Mouse (Mus musculus) heart, embryonic 13.5 days (tissue): ENCODE measurements around the gene Ugt1a5. TPM values are rescaled to one million over a fixed set of nuclear protein-coding genes. Genes with fewer than 3 reads are reported as not detected.
"Not testable (repeated sequence)": the region's sequence is repeated elsewhere in the genome, so short reads cannot be mapped to it uniquely, and the experiment has no call there.

Source experiments
- ATAC-seq: fragments of 200-750 bp; cut with Nextera tagmentation; 2 replicates; pipeline ENCODE4 v1.8.0; 2017; ENCODE audit warnings: moderate TSS enrichment; ENCODE audit not compliant: insufficient number of reproducible peaks, low FRiP score, low TSS enrichment; ENCODE audit errors: extremely low read depth
- H3K27ac ChIP-seq: fragments of 300-500 bp; sonication (generic); replicated peaks from 2 replicates; pipeline ENCODE4 v1.5.1; 2015; ENCODE audit warnings: moderate library complexity, mild to moderate bottlenecking, inconsistent platforms
- H3K27me3 ChIP-seq: fragments of 300-500 bp; sonication (generic); replicated peaks from 2 replicates; pipeline ENCODE4 v1.6.1; 2015; ENCODE audit warnings: mild to moderate bottlenecking, inconsistent platforms
- H3K36me3 ChIP-seq: fragments of 300-500 bp; sonication (generic); 2 replicates; pipeline ENCODE4 v1.6.1; 2015; ENCODE audit warnings: mild to moderate bottlenecking, inconsistent platforms
- H3K4me1 ChIP-seq: fragments of 300-500 bp; sonication (generic); 2 replicates; pipeline ENCODE4 v1.6.1; 2015; ENCODE audit warnings: inconsistent platforms
- H3K4me2 ChIP-seq: fragments of 300-500 bp; sonication (generic); 2 replicates; pipeline ENCODE4 v1.6.1; 2015; ENCODE audit warnings: inconsistent platforms, mild to moderate bottlenecking, moderate library complexity
- H3K4me3 ChIP-seq: fragments of 300-500 bp; sonication (generic); 2 replicates; pipeline ENCODE4 v1.5.1; 2015; ENCODE audit warnings: moderate library complexity, mild to moderate bottlenecking, inconsistent platforms
- H3K9ac ChIP-seq: fragments of 300-500 bp; sonication (generic); 2 replicates; pipeline ENCODE4 v1.6.1; 2015; ENCODE audit warnings: inconsistent platforms, mild to moderate bottlenecking, moderate library complexity
- H3K9me3 ChIP-seq: fragments of 300-500 bp; sonication (generic); 2 replicates; pipeline ENCODE4 v1.6.1; 2016; ENCODE audit warnings: inconsistent platforms
- WGBS: fragments of 180-500 bp; shearing (Covaris S2); methylation state at CpG from one replicate; pipeline ENCODE4 v1.1.7; 2015; ENCODE audit warnings: mixed read lengths; 5-methylcytosine and 5-hydroxymethylcytosine counted together
- polyA plus RNA-seq: library from polyadenylated mRNA; unstranded; fragments of >200 nt; fragmentation: Nextera tagmentation; extraction: Ambion mirVana; gene quantifications from 2 replicates; pipeline ENCODE4 v1.2.1, GENCODE M21; 2015

Gene Ugt1a5
- polyA plus RNA-seq, 1 experiment from 2014 or later, result not detected

DNA sequence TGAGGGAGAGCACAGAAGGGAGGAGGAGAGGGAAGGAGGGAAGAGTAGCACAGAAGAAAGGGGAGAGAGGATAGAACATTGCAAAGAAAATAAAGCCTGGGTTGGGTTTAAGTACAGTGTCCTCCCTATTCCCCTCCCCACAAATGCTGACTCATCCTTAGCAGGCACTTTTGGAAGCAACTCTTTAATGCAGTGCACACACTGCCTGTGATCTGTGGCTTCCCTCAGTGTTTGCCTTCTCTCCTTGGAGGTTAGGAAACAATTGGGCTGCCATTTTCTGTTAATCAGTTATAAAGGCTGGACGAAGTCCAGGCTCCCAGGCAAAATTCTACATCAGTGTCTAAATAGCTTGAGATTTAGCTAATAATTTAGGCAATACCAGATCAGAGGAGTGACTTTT lies 25.3 kb upstream of the Ugt1a5 start:
- not testable (repeated sequence) for H3K9me3 ChIP-seq, H3K4me1 ChIP-seq, H3K27me3 ChIP-seq, H3K27ac ChIP-seq, H3K4me3 ChIP-seq, H3K4me2 ChIP-seq, H3K36me3 ChIP-seq, H3K9ac ChIP-seq
- 48% methylated on average over 1 of the region's 1 CpGs for WGBS
- ATAC-seq, result peak; percentile 63; the same call in 1 of the 2 replicates

DNA sequence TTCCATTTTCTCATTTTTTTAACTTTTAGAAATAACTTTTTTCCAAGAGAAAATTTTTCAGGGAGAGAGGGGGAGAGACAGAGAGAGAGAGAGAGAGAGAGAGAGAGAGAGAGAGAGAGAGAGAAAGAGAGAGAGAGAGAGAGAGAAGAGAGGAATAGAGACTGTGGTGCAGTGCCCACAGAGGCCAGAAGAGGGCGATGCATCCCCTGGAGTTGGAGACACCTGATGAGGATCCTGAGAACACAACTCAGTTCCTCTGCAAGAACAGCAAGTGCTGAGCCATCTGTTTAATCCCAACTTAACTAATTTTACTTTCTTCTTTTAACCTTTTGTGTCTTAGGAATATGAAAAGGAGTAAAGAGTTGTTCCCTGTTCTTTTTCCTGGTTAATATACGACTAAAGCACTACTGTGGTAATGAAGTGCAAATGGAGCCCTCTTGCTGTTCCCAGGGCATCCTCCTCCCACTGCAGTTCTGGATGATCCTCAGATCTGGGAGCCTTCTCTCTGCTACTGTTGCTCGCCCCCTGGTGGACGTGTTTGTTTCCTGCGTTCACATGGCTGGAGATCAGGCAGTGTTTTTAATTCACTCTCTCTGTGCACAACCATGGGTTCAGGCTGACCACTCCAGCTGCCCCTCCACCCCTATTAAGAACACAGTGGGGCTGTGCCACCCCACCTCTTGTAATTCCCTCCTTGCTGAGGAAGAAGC lies 21.7 kb upstream of the Ugt1a5 start:
- 1% methylated on average over 5 of the region's 5 CpGs for WGBS
- H3K36me3 ChIP-seq, H3K27me3 ChIP-seq, H3K4me2 ChIP-seq, H3K9me3 ChIP-seq, ATAC-seq, H3K4me1 ChIP-seq, H3K4me3 ChIP-seq, H3K27ac ChIP-seq, H3K9ac ChIP-seq: not testable (repeated sequence)

DNA sequence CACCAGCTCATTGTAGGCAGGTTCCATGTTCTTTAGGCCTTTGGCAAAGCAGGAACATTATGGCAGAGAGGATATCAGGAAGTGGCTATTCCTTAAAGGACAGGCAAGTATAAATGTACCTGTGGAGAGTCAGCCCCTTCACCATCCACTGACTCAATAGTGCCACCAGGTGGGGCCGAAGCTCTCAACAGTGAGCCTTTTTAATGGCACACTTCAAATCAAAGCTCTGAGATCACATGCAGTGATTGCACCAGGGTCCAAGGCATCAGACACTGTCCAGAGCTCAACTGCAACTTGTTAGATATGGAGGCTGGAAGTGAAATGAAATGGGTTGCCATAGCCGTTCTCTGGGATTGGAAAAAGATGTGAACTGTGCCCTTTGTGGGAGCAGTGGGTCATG lies 20.5 kb upstream of the Ugt1a5 start:
- H3K27ac ChIP-seq, H3K36me3 ChIP-seq, H3K4me3 ChIP-seq, H3K27me3 ChIP-seq, H3K4me2 ChIP-seq, H3K9me3 ChIP-seq, H3K9ac ChIP-seq, ATAC-seq, H3K4me1 ChIP-seq: not testable (repeated sequence)
- WGBS, result 51% methylated on average over 2 of the region's 2 CpGs

DNA sequence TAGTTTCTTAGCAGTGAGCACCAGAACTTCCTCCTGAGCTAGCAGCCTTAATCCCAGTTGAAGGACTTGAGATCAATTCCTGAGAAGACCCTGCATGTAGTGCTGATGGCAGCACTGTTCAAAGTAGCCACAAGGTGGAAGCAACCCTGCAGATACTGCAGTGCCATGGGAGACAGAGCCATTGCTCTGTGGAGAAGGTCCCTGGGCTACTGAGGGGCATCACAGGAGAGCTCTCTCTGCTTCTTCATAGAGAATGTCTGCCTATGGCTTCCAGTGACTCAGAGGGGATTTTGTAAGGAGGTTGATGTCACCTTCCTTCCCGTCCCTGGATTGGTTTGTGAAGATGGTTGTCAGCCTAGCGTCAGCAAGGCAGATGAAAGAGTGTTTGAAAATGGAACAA lies 15.7 kb upstream of the Ugt1a5 start:
- H3K27me3 ChIP-seq, ATAC-seq, H3K4me3 ChIP-seq, H3K4me2 ChIP-seq, H3K4me1 ChIP-seq, H3K9me3 ChIP-seq, H3K27ac ChIP-seq, H3K9ac ChIP-seq, H3K36me3 ChIP-seq: not testable (repeated sequence)
- 64% methylated on average over 2 of the region's 2 CpGs for WGBS

DNA sequence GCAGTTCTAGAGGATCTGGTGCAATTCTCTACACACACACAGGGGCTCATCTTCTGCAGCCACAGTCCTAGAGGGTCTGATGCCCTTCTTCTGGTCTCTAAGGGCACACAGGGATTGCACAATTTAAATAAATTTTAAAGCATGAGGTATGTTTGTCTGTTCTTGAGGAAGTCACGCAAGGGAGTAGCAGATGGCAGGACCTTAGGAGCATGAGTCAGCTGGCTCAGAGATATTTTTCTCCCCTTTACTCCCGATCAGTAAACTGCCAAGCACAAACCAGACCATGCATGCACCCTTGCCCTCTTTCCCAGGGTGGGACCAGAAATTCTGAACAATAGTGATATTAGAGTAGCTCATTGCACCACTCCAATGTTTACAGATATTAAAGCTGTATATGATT lies 7.4 kb upstream of the Ugt1a5 start:
- Histone ChIP-seq H3K9ac (no peak overlapping the region), H3K4me2 (no peak overlapping the region), H3K9me3 (no peaks in the 10 kb centered on the region), H3K4me1 (no peaks in the 10 kb centered on the region), H3K36me3 (no peaks in the 10 kb centered on the region), H3K4me3 (no peak overlapping the region), H3K27ac (no peak overlapping the region), H3K27me3 (no peaks in the 10 kb centered on the region)
- no peak for ATAC-seq
- 66% methylated on average over 2 of the region's 2 CpGs for WGBS

DNA sequence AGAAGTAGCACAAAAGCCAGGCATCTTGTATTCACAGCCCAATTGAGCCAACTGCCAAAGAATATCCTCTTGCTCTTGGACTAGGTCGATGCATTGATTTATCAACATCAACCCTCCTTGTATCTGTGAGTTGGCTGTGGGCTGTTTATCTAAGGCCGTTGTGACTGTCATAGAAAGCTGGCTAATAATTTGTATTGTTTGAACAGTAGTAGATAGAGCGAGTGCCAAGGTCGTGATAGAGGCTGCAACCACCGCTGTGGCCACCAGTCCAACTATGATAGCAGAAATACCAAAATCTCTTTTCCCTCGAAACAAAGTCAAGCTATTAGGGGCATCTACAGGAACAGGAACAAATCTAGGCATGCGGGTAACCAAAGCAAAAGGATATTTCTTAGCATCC lies 6.4 kb downstream of the Ugt1a5 start:
- H3K4me2 ChIP-seq, H3K9ac ChIP-seq, ATAC-seq: not testable (repeated sequence)

DNA sequence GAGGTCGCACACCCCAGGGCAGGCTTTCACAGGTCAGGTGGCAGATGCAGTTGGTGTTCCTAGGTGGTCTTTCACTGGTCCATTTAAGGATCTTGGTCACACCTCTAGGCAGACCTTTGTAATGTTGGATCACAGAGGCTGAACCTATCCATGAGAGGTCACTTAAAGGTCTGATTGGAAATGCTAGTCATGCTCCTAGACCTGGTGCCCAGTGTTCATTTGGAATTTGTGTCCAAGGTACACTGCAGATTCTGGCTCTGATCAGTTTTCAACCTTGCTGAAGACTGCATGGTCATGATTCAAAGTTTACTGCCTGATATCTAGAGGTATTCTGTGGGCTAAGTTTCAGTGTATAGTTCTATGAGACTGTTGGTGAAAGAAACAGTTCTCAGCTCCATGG lies 13.8 kb downstream of the Ugt1a5 start:
- Histone ChIP-seq H3K36me3 (no peaks in the 10 kb centered on the region), H3K9me3 (peaks cover 20% of the 10 kb centered on the region), H3K9ac (no peak overlapping the region), H3K4me1 (no peaks in the 10 kb centered on the region), H3K4me3 (no peak overlapping the region), H3K4me2 (no peak overlapping the region), H3K27ac (no peak overlapping the region), H3K27me3 (no peaks in the 10 kb centered on the region)
- 86% methylated on average over 1 of the region's 1 CpGs for WGBS
- no peak for ATAC-seq

More for the DNA sequence above, 6.4 kb downstream of the Ugt1a5 start:
- not testable (repeated sequence) for H3K4me1 ChIP-seq, H3K36me3 ChIP-seq, H3K27me3 ChIP-seq, H3K27ac ChIP-seq, H3K4me3 ChIP-seq
- H3K9me3 ChIP-seq, result peaks cover 24% of the 10 kb centered on the region
- WGBS, result 76% methylated on average over 6 of the region's 7 CpGs

DNA sequence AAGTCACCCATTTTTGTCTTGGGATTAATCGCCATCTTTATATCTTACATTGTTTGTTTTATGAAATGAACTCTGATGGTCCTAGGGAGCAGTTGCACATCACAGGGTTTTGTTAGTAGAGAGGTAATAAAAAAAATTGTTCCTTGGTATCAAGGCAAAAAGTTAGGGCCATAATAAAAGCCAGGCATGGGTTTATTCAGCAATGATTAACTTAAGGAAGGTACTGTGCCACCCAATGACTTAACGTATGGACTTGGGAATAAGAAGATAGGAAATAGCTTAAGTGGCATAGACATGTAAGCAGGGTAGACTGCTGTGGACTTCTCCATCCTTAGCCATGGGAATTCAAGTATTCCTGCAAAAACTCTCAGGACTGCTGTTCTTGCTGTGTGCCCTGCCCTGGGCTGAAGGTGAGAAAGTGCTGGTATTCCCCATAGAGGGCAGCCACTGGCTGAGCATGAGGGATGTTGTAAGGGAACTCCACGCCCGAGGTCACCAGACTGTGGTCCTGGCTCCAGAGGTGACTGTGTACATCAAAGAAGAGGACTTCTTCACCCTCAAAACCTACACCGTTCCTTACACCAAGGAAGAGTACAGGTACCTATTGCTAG lies 20.6 kb downstream of the Ugt1a5 start:
- Histone ChIP-seq H3K4me1 (no peaks in the 10 kb centered on the region), H3K27ac (no peak overlapping the region), H3K9ac (no peak overlapping the region), H3K4me3 (no peak overlapping the region), H3K9me3 (no peaks in the 10 kb centered on the region), H3K4me2 (no peak overlapping the region), H3K27me3 (no peaks in the 10 kb centered on the region), H3K36me3 (no peaks in the 10 kb centered on the region)
- 78% methylated on average over 5 of the region's 5 CpGs for WGBS
- no peak for ATAC-seq

DNA sequence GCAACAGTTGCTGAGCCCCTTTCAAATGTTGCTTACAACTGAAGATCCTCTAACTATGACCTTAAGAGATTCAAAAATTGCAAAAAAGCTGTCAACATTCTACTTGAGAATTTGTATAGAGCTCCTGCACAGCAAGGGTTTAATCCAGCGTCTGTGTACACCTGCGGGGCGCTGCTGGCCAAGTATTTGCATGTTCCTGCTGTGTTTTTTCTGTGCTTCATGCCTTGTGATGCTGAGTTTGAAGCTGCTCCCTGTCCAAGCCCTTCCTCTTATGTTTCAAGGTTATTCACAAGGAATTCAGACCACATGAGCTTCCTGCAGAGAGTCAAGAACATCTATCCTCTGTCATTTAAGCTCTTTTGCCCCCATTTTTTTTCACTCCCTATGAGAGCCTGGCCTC lies 26.3 kb downstream of the Ugt1a5 start:
- Histone ChIP-seq H3K9me3 (no peaks in the 10 kb centered on the region), H3K27me3 (0 out of 2 replicates have a peak, but pooled peaks cover 3% of the 10 kb centered on the region), H3K4me3 (no peak overlapping the region), H3K36me3 (no peaks in the 10 kb centered on the region), H3K4me2 (no peak overlapping the region), H3K4me1 (no peaks in the 10 kb centered on the region), H3K27ac (no peak overlapping the region), H3K9ac (no peak overlapping the region)
- ATAC-seq, result no peak
- WGBS, result 65% methylated on average over 3 of the region's 3 CpGs

DNA sequence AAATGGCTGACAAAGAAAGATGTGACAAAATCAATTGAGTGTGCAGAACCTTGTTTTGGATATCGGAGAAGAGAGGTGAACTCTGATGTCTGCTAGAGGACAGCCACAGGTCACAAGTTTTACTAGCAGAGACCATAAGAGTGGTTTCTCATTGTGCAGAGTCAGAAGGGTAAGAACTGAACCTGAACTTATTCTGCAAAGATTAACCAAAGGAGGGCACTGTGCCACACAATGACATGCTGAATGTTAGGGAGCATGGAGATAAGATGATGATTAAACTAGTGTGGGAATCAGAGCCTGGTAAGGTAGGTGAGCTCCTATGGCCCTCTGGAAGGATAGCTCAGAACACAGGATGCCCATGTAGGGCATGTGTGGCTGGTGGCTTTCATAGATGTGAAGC lies 29.9 kb downstream of the Ugt1a5 start:
- WGBS, result 88% methylated on average over 1 of the region's 1 CpGs
- no peak overlapping the region for H3K9ac ChIP-seq
- H3K4me2 ChIP-seq, result no peak overlapping the region
- H3K4me3 ChIP-seq, result no peak overlapping the region
- H3K27me3 ChIP-seq, result 0 out of 2 replicates have a peak, but pooled peaks cover 3% of the 10 kb centered on the region
- ATAC-seq, result no peak
- no peaks in the 10 kb centered on the region for H3K36me3 ChIP-seq
- no peak overlapping the region for H3K27ac ChIP-seq
- H3K4me1 ChIP-seq, result no peaks in the 10 kb centered on the region; the same call in 1 of the 2 replicates
- H3K9me3 ChIP-seq, result no peaks in the 10 kb centered on the region

DNA sequence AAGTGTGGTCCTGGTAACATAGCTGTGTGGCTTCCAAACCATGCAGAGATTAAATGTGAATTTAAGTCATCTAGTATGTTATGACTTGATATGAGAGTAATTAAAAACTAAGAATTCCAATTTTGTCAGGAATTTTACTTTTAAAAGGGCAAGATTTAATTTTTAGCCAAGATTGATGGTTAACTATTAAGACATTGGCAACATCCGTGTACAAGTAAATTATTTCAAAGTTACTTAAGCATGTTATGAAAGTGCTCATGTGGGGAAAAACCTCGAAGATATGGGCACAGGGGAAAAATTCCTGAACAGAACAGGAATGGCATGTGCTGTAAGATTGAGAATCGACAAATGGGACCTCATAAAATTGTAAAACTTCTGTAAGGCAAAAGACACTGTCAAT lies 31.6 kb downstream of the Ugt1a5 start:
- ATAC-seq, result no peak
- H3K4me3 ChIP-seq, result no peak overlapping the region

DNA sequence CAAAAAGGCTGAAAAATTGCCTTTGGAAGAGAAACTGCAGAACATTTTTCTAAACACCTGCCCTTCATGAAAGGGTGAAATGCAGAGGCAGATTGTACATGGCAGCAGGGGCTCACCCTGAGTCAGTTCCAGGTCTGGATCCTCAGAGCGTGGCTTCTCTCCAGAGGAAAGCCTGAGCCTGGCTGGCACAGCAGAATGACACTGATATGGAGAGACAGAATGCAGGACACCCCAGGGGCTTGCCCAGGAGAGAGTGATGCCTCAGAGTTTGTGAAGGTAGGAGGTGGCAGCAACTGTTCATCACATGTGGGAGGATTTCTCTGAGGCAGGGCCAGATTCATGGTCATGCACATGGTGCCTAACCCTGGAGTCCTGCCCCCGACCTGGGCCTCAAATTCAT lies 34.2 kb downstream of the Ugt1a5 start:
- Histone ChIP-seq H3K27me3 (peaks cover 3% of the 10 kb centered on the region; the same call in 1 of the 2 replicates), H3K4me1 (peaks cover 2% of the 10 kb centered on the region), H3K27ac (no peak overlapping the region), H3K36me3 (no peaks in the 10 kb centered on the region), H3K4me2 (no peak overlapping the region), H3K9ac (no peak overlapping the region), H3K4me3 (no peak overlapping the region), H3K9me3 (no peaks in the 10 kb centered on the region)
- 46% methylated on average over 2 of the region's 2 CpGs for WGBS
- ATAC-seq, result no peak

More for the DNA sequence above, 31.6 kb downstream of the Ugt1a5 start:
- 63% methylated on average over 3 of the region's 3 CpGs for WGBS
- Histone ChIP-seq H3K9ac (no peak overlapping the region), H3K4me1 (no peaks in the 10 kb centered on the region; the same call in 1 of the 2 replicates), H3K4me2 (no peak overlapping the region), H3K9me3 (no peaks in the 10 kb centered on the region), H3K27me3 (0 out of 2 replicates have a peak, but pooled peaks cover 3% of the 10 kb centered on the region), H3K27ac (no peak overlapping the region), H3K36me3 (no peaks in the 10 kb centered on the region)
